Mouse (Mus musculus): ENCODE measurements around the gene Gm11444.

The Gm11444 gene

DNA sequence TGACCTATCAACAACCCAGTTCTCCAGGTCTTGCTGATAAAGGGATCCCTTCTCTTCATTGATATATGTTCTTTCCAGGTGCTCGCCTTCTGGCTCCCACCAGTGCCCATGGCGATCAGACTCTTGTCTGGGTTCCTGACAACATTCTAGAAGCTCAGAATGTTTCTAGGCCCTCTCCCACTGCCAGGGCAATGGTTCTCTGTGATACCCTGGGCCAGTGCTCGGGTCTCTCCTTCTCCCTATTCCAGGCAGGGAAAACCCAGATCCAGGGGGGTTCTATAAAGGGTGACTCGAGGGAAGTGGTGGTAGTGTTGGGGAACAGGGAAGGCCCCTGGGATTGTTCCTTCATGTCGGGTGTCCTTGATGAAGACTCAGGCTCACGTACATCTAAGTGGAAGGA, at the start of gene Gm11444:
Gene Gm11444 (minus strand): TSS at position 101 of the 400 bp plus-strand sequence.
- DNase-seq, result no peak

DNA sequence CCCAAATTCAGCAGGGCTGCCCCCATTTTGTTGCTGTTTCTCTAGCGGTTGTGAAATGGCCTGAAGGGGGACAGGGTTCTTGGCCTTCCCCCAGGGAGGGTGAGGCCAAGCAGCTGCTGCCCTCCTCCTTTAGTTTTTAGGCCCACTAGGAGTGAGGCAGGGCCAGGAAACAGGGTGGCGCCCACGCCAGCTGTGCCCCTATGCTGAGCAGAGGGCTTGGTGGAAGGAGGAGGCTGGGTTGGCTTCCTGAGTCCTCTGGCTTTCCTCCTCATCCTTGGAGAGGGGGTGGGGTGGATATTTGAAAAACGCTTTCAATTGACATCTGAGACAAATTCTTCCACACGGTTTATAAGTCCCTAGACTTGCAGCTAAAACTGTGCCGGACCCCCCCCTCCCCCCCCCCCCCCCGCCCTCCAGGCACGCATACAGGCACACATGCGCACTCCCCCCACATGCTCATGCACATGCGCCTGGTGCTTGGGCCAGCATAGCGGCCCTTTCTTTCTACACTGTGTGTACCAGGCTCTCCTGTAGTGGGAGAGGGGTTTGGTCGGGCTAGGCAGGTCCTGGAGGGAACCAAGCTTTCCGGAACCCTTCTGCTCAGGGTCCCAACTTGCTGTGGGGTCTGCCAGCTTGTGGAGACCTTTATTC, 46.3 kb upstream of the Gm11444 start:
- DNase-seq, result no peak

DNA sequence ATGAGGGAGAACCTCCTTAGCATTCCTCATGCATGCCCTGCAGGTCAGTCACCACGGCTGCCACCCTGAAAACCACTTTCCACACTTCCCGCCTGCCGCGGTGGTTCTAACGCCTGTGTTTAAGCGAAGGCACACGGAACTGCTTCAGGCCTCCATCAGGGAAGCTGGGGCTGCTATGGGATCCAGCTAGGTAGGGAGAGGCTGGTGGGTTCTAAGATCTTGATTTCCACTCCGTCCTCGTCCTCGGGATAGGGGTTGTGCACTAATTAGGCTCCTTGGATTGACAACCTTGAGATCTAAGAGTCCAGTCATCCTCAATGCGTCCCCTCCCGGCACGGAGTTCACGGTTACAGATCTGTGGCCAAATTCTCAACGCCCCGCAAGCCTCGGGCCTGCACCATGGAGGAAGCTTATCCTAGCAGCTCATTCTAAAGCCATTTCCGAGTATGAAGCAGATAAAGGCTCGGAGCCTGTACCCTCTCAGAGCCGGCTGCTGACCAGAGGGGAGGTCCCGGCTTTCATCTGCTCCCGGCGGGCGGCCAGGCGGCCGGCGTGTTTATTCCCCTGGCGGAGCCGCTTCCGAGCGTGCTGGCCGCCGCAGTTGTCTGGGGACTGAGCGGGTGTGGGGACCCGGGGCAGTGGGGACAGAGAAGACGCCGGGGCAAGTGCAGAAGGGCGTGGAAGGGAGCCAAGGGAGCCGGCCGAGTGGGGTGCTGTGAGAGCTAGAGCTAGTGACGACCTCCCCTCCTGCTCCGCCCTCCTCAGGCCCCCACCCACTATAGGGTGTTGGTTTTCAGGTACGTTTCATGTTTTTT, 44.8 kb upstream of the Gm11444 start:
- DNase-seq, result no peak

DNA sequence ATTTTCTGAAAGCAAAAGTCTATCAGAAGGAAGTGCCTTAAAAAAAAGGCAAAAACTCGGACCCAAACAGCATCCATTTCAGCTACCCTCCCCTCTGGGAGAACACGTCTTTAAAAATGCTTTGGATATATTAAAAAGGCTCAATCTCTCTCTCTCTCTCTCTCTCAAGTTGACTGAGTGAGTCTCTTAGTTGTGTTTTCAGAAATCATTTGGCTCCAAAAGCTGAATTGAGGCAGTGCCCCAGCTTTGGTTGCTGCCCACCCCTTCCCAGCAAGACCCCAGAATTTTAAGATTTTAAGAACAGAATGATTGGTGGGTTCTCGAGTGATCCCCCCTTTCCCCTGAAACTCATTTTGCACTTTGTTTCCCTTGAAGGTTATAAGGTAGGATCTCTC, 44.0 kb upstream of the Gm11444 start:
- no peak for DNase-seq

DNA sequence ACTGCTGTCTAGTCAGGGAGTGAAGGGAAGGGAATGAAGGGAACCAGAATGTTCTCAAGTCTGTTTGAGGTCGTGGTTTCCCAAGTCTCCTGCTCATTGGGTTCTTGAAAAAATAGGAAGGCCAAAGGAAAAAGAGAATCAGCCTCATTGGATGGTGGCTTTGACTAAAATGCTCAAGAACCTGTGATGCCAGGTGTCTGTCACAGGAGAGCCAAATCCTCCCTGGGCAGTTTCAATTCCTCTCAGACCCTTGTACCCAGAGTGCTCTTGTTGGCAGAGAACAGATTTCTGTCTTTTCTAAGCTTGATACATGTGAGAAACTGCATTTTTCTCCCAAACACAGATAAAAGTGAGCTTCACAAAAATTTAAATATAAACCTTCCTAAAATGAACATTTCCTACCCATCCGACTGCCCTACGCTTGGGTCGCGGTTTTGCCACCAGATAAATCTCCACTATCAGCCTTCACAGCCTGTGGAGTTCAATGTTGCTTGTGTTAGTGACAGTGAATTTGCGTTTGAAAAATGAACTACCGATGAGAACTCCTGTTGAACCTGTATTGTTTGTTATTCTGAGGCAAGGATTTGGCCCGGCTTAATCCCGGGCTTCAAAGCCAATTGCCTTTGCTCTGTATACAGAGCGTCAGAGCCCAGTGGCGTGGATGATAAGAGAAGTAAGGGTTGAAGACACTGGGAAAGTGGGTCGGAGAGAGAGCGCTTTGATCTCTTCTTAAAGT, 43.4 kb upstream of the Gm11444 start:
- DNase-seq, result no peak

DNA sequence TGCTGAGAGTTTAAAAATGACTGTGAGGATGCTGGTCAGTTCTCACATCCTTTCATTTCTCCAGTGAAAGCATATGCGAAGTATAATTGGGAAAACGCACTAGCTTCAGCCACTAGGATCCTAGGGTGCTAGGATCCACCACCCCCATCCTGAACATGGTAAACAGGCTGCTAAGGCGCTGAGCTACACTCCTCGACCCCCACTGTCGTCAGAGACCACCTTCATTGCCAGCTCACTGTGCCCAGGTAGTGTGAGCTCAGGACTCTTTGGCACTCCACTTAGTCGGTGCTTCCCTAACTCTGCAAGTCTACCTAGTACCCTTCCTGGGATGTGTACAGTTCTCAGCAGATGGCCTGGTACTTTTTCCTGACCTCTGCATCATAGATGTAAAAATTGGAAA, 42.6 kb upstream of the Gm11444 start:
- DNase-seq, result no peak

DNA sequence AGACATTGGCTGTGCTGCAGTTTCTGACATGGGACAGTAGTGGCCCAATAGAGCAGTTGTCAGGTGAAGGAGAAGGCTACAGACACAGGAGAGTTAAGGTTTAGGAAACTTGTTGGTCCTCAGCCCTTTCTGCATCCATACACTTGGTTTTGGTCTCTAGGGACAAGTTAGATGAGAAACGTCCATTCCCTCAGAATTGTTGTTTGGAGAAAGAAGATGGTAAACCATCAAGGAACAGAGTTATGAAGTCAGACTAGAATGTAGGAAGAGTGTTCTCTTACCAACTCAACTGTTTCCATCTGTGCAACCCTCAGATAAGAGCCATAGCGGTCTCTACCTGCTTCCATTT, 41.5 kb upstream of the Gm11444 start:
- DNase-seq, result no peak

DNA sequence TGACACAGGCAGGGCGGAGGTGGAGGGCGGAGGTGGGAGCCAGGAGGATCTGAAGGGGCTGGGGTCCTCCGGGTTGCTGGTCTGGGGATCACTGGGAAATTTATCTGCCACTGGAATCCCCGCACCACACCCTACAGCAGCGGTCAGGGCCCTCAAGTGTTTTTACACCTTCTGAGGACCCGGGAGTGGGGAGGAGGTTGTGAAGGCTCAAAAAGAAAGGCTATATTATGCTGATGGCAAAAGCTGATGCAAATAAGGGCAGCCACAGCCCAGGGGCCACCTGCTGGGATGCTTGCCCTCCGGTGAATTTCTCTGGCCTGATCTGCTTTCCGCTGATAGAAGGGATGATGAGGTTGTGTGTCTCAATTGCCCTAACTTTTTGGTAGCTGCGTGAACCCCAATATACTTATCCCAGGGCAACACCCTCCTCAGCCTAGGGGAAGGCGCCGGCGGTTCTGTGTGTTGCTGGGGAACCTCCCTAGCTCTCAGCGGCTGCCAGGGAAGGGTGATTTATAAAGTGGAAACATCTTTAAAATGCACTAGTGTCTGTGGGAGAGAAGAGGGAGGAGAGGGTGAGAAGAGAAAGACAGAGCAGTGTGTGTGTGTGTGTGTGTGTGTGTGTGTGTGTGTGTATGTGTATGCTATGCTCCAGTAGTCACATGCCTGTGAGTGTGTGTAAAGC, 41.0 kb upstream of the Gm11444 start:
- no peak for DNase-seq

- DNase-seq, result no peak
Measured at GRCm38 (mm10) chr11:85890563-85890845, 40.4 kb upstream of the Gm11444 start.

DNA sequence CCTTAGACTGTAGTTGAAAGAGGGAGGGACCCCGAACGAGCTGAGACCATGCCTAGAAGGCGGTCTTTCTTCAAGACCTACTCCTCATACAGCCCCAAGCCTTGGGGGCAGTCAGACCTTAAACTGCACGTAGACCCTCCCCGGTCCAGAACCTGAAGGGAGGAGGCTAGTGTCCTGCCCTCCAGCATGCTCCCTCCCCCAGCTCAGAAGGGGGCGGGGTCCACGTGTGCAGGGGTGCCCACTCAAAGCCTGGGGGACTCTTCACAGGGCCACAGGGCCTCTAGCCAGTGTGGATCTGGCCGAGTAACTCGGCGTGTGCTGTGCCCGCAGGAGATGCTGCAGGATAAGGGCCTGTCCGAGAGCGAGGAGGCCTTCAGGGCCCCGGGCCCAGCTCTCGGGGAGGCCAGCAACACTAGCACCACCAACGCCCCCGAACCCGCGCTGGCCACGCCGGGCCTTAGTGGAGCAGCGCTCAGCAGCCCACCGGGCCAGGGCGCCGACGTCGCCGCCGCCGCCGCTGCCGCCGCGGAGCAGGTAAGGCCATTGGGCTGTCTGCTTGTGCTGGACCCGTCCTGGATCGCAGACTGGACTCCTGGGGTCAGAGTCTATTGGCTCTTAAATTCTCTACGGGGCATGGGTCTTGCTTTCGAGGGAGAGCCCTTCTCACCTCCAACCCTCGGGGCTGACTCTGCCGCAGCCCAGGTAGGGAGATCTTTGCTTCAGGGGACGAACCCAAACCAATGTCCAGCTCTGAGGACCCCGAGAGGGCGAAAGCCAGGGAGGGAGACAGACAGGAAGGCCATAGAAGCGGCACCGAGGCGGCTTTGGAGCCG, 39.8 kb upstream of the Gm11444 start:
- DNase-seq, result no peak

DNA sequence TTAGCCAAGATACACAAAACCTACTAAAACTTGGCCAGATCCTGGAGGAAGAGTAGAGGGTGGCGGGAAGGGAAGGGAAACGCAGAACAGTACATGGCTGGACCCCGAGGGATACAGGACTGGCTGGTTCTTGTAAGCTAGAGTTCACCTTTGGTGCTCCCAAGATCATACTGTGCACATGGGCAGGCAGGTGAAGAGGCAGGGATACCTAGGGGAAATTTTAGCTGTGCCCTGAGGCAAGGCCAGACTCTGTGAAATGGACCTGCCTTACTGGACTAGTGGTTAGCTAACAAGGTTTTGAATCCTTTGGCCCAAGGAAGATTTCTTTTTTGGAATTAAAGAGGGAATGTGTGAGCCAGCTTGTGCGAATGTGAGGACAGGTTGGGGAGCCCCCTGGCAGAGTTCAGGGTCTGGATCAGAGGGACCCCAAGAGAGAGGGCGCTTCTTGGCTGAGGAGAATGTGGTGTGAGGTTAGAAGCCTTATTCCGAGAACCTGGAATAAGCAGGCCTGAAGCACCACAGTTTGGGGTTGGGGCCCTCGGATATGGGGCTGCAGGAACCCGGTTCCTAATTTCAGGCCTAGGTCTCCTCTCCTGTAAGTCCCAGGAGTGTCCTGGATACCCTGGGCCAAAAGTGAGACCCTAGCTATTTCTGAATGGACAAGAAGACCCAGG, 39.1 kb upstream of the Gm11444 start:
- DNase-seq, result no peak

DNA sequence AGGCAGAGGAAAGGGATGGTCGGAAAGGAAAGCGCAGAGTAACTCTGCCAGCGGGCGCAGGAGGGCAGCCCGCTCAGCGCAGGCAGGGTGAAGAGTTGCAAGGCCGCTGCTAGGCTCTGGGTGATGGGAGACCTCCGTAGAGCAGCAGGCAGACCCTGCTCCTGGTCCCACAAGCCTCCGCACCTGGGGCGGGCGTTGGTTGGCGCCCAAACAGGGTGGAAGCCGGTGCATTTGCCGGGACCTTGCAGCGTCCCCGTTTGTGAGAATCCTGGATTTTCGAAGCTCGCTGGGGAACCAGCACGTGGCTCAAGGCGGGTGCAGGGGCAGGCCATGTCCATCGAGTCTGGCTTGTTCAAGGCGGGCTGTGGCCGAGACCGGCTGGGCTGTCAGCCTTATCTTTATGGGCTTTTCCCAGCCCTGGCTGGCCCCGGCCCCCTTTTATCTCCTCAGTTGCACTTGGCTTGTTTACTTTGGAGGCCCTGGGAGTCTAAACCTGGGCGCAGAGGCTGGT, 38.4 kb upstream of the Gm11444 start:
- no peak for DNase-seq

- no peak for DNase-seq
Measured at GRCm38 (mm10) chr11:85887801-85888450, 37.8 kb upstream of the Gm11444 start.

DNA sequence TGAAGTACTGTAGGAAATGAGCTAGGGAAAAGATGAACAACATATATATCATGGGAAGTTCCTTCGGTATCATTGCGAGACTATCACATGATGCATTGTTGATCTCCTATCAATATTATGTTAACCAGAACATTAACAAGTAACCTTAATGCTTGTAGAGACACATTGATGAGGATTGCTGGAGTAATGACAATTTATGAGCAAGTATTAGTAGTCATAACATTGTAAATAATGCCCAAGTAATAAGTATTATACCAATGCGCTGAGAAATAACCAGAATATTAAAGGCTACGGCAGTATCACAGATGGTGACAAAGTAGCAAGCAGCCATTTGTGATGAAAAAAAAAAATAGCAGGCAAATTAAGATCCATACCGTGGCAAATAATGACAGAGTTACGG, 37.1 kb upstream of the Gm11444 start:
- no peak for DNase-seq

GRCm38 (mm10) chr11:85886429-85886785, 36.3 kb upstream of the Gm11444 start:
- no peak for DNase-seq

DNA sequence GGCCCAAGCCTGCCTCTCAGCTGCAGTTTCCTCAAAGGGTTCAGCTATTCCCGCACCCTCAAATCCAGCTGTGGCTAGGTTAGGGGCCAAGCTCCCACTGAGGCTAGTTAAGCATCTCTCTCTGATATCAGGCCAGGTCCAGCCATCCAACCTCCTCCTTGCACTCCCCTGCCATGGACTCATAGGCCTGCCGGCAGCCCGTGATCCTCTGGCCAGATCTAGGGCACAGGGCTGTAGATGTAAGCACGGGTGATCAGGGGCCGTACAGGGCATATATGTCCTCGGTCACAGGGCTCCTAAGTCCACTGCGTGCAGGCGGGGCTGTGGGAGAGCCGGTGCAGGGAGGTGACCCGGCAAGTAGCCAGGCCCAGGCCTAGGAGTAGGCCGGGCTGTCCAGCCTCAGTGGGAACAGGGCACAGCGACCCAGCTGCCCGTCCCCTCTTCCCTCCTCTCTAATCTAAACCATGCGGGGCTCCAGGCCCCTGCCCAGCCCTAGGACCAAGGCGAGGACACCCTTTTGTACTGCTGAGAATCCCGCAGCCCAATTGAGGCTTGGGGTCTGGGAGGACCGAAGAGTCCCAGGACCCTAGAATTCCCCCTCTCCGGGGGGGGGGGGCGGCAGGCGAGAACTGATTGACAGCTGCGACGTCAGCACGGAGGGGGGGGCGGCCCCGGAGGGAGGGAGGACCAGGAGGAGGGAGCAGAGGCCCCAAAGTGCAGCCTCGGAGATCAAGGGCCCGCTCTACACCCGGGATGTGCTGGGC, 35.7 kb upstream of the Gm11444 start, which contains the start of gene Tbx4:
Gene Tbx4 (plus strand): TSS at position 758 of the 764 bp plus-strand sequence.
- no peak for DNase-seq

DNA sequence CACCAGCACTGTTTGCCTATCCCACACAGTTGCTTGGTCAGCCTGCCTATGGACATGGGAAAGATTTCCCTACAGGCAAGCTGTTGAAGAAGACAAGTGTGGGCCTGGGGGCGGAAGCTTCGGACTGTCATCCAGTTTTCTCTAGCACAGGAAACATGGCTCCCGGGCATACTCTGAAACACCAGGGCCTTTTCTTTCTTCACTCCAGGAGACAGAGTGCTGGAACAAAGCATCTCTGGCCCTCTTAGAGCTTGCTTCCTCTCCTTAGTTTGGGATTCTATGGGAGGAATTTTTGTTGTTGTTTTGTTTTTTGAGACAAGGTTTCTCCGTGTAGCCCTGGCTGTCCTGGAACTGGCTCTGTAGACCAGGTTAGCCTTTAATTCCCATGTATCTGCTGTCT, 34.4 kb upstream of the Gm11444 start:
- no peak for DNase-seq

- no peak for DNase-seq
Measured at GRCm38 (mm10) chr11:85876059-85876788, 26.1 kb upstream of the Gm11444 start.

- DNase-seq, result no peak
Measured at GRCm38 (mm10) chr11:85864363-85864762, 14.2 kb upstream of the Gm11444 start.

Measured in liver (tissue).